Mouse (Mus musculus): ENCODE results near the gene Filip1.

GRCm38 (mm10) chr9:79993066-79993465 lies 19.6 kb downstream of the Filip1 start:
- TF ChIP-seq CTCF (conservative IDR thresholded peaks at IDR 0.05; ENCODE audit: insufficient read depth, insufficient read length, low read depth, low read length), result no peak
- no peak for TF ChIP-seq POLR2A (IDR thresholded peaks at IDR 0.05; ENCODE audit: low read depth, low read length)

Data from kidney, adult 2 months (tissue).